Mouse (Mus musculus) bone marrow, adult 2 months (tissue): ENCODE measurements around the gene Mfap3. TPM values are rescaled to one million over a fixed set of nuclear protein-coding genes. Genes with fewer than 3 reads are reported as not detected.
"Not testable (repeated sequence)": the region's sequence is repeated elsewhere in the genome, so short reads cannot be mapped to it uniquely, and the experiment has no call there.

Source experiments
- H3K27ac ChIP-seq: fragments of 200-500 bp; 2 replicates; pipeline ENCODE4 v1.5.1; 2012; ENCODE audit warnings: low read depth, mild to moderate bottlenecking, control low read depth, inconsistent platforms, low read length; ENCODE audit not compliant: control insufficient read depth, poor library complexity, insufficient read depth
- H3K4me1 ChIP-seq: fragments of 200-500 bp; 2 replicates; pipeline ENCODE4 v1.6.1; 2011; ENCODE audit warnings: low read length; ENCODE audit not compliant: control insufficient read depth, insufficient read depth
- H3K4me3 ChIP-seq: fragments of 200-500 bp; replicated peaks from 2 replicates; pipeline ENCODE3; 2011; ENCODE audit warnings: mild to moderate bottlenecking, low read depth, low read length, control low read depth; ENCODE audit not compliant: control insufficient read depth
- CTCF ChIP-seq: fragments of 200-500 bp; IDR thresholded peaks from 2 replicates; pipeline ENCODE4 v1.5.1; 2011; ENCODE audit warnings: low read length, control low read depth; ENCODE audit not compliant: control insufficient read depth, insufficient read depth
- POLR2A ChIP-seq: fragments of 200-500 bp; IDR thresholded peaks from 2 replicates; pipeline ENCODE4 v1.6.1; 2011; ENCODE audit warnings: low read depth, mild to moderate bottlenecking, control low read depth, low read length, borderline replicate concordance; ENCODE audit not compliant: control insufficient read depth
- WGBS: fragments of 180-500 bp; shearing (Covaris S2); methylation state at CpG from one replicate; pipeline ENCODE4 v1.1.7; 2018; 5-methylcytosine and 5-hydroxymethylcytosine counted together
- polyA plus RNA-seq: library from polyadenylated mRNA; stranded (reverse); fragments of >200 nt; gene quantifications from 2 replicates; pipeline ENCODE4 v1.2.4, GENCODE M21; 2011; ENCODE audit warnings: low replicate concordance; ENCODE audit not compliant: missing spikeins, insufficient read depth, insufficient read length

Mfap3 gene
- polyA plus RNA-seq, 1 experiment = 9.6 TPM

- Histone ChIP-seq H3K4me3 (no peak overlapping the region), H3K4me1 (no peaks in the 10 kb centered on the region), H3K27ac (no peak overlapping the region)
- TF ChIP-seq CTCF = no peak
- 87% methylated on average over 5 of the region's 5 CpGs for WGBS
Observed at GRCm38 (mm10) chr11:57535912-57536311, 17.4 kb downstream of the Mfap3 start.

- 83% methylated on average over 5 of the region's 5 CpGs for WGBS
- H3K4me3 ChIP-seq = no peak overlapping the region
- TF ChIP-seq POLR2A (no peak), CTCF (no peak)
- H3K4me1 ChIP-seq = no peaks in the 10 kb centered on the region
- H3K27ac ChIP-seq = no peak overlapping the region
Observed at GRCm38 (mm10) chr11:57539841-57540418, 21.5 kb downstream of the Mfap3 start.

GRCm38 (mm10) chr11:57540681-57541080 lies 22.2 kb downstream of the Mfap3 start:
- Histone ChIP-seq H3K4me1 (no peaks in the 10 kb centered on the region), H3K4me3 (no peak overlapping the region), H3K27ac (no peak overlapping the region)
- TF ChIP-seq POLR2A (no peak), CTCF (no peak)
- 86% methylated on average over 2 of the region's 2 CpGs for WGBS

GRCm38 (mm10) chr11:57548618-57549550 lies 30.4 kb downstream of the Mfap3 start:
- H3K4me3 ChIP-seq = no peak overlapping the region
- no peak overlapping the region for H3K27ac ChIP-seq
- no peaks in the 10 kb centered on the region for H3K4me1 ChIP-seq
- WGBS = 49% methylated on average over 18 of the region's 18 CpGs
- TF ChIP-seq CTCF = peak; percentile 90
- no peak for TF ChIP-seq POLR2A

GRCm38 (mm10) chr11:57550230-57550629 lies 31.8 kb downstream of the Mfap3 start:
- TF ChIP-seq CTCF (0 out of 2 replicates have a peak, but pooled peaks have one; percentile 7), POLR2A (no peak)
- no peak overlapping the region for H3K4me3 ChIP-seq
- no peaks in the 10 kb centered on the region for H3K4me1 ChIP-seq
- H3K27ac ChIP-seq = no peak overlapping the region
- WGBS = 83% methylated on average over 2 of the region's 2 CpGs

GRCm38 (mm10) chr11:57551016-57551415 lies 32.6 kb downstream of the Mfap3 start:
- Histone ChIP-seq H3K4me3 (no peak overlapping the region), H3K4me1 (no peaks in the 10 kb centered on the region), H3K27ac (no peak overlapping the region)
- TF ChIP-seq POLR2A (no peak), CTCF (no peak)
- WGBS = 70% methylated on average over 8 of the region's 8 CpGs

GRCm38 (mm10) chr11:57553015-57553780 lies 34.7 kb downstream of the Mfap3 start:
- Histone ChIP-seq H3K27ac (no peak overlapping the region), H3K4me3 (no peak overlapping the region), H3K4me1 (no peaks in the 10 kb centered on the region)
- 81% methylated on average over 9 of the region's 9 CpGs for WGBS
- no peak for TF ChIP-seq POLR2A
- no peak for TF ChIP-seq CTCF

GRCm38 (mm10) chr11:57557936-57558335 lies 39.5 kb downstream of the Mfap3 start:
- H3K4me1 ChIP-seq, H3K27ac ChIP-seq, H3K4me3 ChIP-seq: not testable (repeated sequence)
- 89% methylated on average over 10 of the region's 10 CpGs for WGBS
